Mouse (Mus musculus): ENCODE measurements around the gene BC004004. TPM values are rescaled to one million over a fixed set of nuclear protein-coding genes. Genes with fewer than 3 reads are reported as not detected.
"Not testable (repeated sequence)": the region's sequence is repeated elsewhere in the genome, so short reads cannot be mapped to it uniquely, and the experiment has no call there.

The BC004004 gene
- polyA plus RNA-seq (2016; fragmentation: Nextera tagmentation; extraction: Ambion mirVana) = 79.2 and 94.0 TPM in 2 replicates

DNA sequence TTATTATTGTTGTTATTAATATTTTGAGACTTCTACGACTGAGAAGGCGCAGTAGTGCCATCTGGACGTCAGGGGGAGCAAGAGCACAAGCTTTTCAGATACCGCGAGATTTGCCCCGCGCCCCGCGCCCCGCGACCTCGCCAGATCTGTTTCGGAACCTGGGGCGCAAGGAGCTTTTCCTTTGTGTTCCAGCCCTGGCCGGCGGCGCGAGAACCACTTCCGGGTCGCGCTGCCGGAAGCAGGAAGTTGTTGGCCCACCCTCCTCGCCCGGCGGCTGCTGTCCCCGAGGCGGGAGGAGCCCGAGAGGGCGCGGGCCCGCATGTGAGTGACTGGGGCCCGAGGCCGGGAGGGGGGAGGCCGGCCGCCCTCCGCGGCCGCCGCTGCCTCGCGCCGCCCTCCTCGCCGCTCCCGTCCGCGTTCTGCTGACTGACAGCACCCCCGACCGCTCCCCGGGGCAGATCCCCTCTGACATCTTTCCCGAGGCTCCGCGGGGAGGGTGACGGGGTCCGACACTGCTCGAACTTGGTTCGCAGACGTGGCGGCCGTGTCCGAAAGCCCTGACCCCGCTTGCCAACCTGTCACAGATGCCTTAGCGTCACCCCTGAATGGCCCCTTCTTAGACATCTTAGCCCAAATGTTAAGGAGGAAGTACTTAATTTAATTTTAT, at the start of gene BC004004:
Gene BC004004 (plus strand): TSS at position 107 of the 667 bp plus-strand sequence.
- Histone ChIP-seq H3K27me3 (ENCODE audit: insufficient read depth, poor library complexity, severe bottlenecking) (no peaks in the 10 kb centered on the region), H3K4me1 (peaks cover 19% of the 10 kb centered on the region), H3K36me3 (no peaks in the 10 kb centered on the region), H3K4me3 (peak within 1 kb of the TSS; percentile 85), H3K9me3 (no peaks in the 10 kb centered on the region), H3K27ac (peak within 1 kb of the TSS; percentile 96)
- WGBS = under 1% methylated on average over 63 of the region's 63 CpGs
- peak; percentile 98 for DNase-seq (ENCODE audit: low spot score)

DNA sequence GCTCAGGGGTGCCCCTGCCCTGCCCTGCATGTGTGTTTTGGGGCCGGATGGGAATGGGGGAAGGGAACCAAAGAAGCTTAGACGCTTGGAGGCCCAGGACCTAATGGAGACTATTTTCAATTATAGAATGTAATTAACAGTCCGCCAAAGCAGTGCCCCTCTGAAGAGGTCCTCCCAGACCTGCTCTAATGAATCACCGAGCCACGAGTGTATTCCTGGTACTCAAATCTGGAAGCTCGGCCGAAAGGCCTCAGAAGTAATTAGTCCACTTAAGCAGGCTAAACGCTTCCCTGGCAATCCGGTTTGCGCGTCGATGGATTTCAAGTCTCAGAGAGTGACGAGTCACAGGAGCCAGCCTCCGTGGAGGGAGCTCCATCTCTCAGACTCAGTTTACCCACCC, 48.0 kb upstream of the BC004004 start:
- WGBS = 68% methylated on average over 14 of the region's 14 CpGs

DNA sequence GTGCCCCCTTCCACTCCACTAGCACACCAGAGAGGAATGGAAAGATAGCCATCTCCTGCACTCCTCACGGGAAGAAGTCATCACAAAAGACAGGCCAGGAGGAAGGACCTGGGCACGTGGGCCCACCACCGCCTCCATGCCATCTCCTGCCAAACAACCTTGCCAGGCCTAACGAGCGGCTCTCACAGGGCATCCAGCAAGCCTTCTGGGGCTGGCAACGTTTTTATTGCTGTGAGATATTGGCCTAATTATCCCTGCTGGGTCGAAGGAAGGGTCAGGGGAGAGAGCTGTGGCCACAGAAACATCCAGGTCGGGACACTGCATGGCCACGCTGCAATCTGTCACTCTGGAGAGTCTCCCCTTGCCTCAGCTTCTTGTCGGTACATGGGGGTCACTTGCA, 37.5 kb upstream of the BC004004 start:
- Histone ChIP-seq H3K9me3 (no peaks in the 10 kb centered on the region), H3K27ac (no peak overlapping the region), H3K36me3 (no peaks in the 10 kb centered on the region), H3K27me3 (ENCODE audit: insufficient read depth, poor library complexity, severe bottlenecking) (peaks cover 27% of the 10 kb centered on the region), H3K4me1 (peaks cover 10% of the 10 kb centered on the region), H3K4me3 (no peak overlapping the region)
- DNase-seq (ENCODE audit: low spot score) = no peak
- WGBS = 78% methylated on average over 10 of the region's 10 CpGs

More for the DNA sequence above, 48.0 kb upstream of the BC004004 start:
- Histone ChIP-seq H3K36me3 (0 out of 2 replicates have a peak, but pooled peaks cover 3% of the 10 kb centered on the region), H3K27ac (no peak overlapping the region; the same call in 1 of the 2 replicates), H3K4me3 (no peak overlapping the region), H3K4me1 (peaks cover 15% of the 10 kb centered on the region; the same call in 1 of the 2 replicates), H3K9me3 (no peaks in the 10 kb centered on the region), H3K27me3 (ENCODE audit: insufficient read depth, poor library complexity, severe bottlenecking) (peaks cover under 1% of the 10 kb centered on the region; the same call in 1 of the 2 replicates)
- DNase-seq (ENCODE audit: low spot score) = no peak

DNA sequence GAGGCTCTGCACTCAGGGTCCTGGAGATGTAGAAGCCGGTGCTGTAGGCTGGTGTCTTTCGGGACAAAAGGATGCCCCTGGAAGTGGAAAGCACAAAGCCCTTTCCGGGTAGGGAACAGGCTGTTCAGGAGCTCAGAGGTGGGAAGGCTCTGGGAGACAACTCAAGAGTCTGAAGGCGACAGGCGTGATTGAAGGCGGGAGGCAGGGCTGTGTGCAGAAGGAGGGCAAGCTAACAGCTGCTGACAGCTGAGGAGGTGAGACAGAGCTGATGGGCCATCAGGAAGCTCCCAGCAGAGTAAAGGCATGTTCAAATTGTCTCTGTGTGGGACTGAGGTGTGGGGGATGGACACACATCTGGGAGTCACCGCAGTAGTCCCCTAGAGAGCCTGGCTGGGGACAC, 32.5 kb upstream of the BC004004 start:
- DNase-seq (ENCODE audit: low spot score) = no peak
- 30% methylated on average over 7 of the region's 7 CpGs for whole genome bisulfite sequencing
- peaks cover 39% of the 10 kb centered on the region for H3K4me1 ChIP-seq
- no peaks in the 10 kb centered on the region for H3K36me3 ChIP-seq
- H3K27ac ChIP-seq = no peak overlapping the region
- peak overlapping the region; percentile 84; the same call in 1 of the 2 replicates for H3K4me3 ChIP-seq
- H3K9me3 ChIP-seq = no peaks in the 10 kb centered on the region
- H3K27me3 ChIP-seq (ENCODE audit: insufficient read depth, poor library complexity, severe bottlenecking) = peaks cover 73% of the 10 kb centered on the region

DNA sequence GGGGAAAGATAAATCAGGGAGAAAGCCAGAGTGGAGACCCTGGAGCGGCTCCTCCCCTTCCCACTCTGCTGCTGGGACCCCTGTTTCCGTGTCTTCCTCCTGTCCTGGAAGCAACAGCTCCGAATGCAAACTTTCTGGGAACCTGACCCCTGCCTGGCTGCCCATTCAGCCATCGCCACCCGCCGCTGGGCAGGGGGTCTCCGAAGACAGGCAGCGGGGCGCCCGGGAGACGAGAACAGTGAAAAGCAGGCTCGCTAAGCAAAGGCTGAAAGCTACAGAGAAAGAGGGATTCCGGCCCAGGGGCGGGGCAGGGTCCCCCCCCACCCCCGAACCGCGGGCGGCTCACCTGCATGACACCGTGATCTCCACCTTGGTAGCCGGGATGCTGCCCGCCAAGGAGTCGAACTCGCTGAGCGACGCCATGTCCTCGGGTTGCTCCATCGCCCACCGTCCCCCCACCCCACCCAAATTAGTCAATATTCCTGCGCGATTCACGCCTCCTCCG, 31.3 kb upstream of the BC004004 start:
- Histone ChIP-seq H3K4me3 (peak overlapping the region; percentile 84), H3K27me3 (ENCODE audit: insufficient read depth, poor library complexity, severe bottlenecking) (peaks cover 73% of the 10 kb centered on the region), H3K27ac (peak overlapping the region; percentile 86), H3K4me1 (peaks cover 46% of the 10 kb centered on the region), H3K36me3 (no peaks in the 10 kb centered on the region), H3K9me3 (no peaks in the 10 kb centered on the region)
- under 1% methylated on average over 32 of the region's 32 CpGs for WGBS
- no peak for DNase-seq (ENCODE audit: low spot score)

DNA sequence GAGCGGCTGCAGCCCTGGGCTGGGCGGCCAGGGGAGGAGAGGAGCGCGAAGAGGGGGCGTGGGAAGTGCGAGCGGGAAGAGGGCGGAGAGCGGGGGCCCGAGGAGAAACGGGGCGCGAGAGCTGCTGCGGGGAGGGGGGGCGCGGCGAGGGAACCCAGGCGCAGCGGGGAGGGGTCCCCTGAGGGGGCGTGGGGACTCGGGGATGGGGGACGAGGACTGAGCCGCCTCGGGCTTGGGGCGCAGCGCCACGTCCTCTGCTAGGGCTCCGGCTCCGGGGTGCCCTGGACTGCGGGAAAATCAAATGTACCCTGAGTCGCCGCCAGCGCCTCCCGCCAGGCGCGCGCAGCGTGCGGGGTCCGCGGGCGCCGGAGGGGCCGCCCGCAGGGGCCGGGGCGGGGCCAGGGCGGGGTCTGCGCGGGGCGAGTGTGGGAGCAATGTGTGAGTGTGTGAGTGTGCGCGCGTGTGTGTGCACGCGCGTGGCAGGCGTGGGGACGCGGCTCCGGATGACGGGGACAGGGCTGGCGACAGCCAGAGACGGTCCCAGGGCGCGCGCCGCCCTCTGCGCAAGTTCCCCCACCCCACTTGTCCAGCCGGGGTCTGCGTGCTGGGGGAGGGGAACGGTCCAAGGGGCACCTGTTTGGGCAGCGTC, 30.7 kb upstream of the BC004004 start, which contains the start of gene Cpne5:
Gene Cpne5 (minus strand): TSS at position 396 of the 649 bp plus-strand sequence.
- DNase-seq (ENCODE audit: low spot score) = no peak
- WGBS = under 1% methylated on average over 55 of the region's 73 CpGs
- Histone ChIP-seq H3K27me3 (ENCODE audit: insufficient read depth, poor library complexity, severe bottlenecking) (peaks cover 77% of the 10 kb centered on the region), H3K9me3 (no peaks in the 10 kb centered on the region), H3K27ac (peak within 1 kb of the TSS; percentile 86), H3K36me3 (no peaks in the 10 kb centered on the region), H3K4me3 (peak within 1 kb of the TSS; percentile 84), H3K4me1 (peaks cover 46% of the 10 kb centered on the region)

DNA sequence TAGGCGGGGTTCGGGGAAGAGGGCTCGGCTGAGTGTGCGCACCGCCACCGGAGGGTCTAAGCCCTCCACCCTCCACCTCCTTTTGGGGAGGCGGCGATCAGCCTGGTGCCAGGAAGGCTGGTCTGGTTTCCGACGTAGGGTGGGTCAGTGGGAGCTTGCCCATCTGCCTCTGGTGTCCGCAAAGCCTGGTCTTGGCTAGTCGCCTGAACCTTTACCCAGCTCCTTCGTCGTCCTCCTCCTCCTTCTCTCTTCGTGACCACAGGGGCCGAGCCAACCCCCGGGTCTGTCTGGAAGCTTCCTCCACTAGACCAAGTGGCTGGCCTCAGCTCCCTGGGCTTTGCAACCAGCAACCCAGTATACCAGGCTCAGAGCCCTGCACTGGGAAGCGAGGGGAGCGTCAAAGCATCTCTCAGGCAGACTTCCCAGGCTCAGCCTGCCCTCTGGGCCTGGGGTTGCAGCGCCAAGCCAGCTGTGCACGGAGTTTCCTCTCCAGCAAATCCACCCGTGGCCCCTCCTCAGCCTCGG, 30.1 kb upstream of the BC004004 start:
- H3K9me3 ChIP-seq = no peaks in the 10 kb centered on the region
- peak overlapping the region; percentile 86 for H3K27ac ChIP-seq
- peaks cover 46% of the 10 kb centered on the region for H3K4me1 ChIP-seq
- peaks cover 81% of the 10 kb centered on the region for H3K27me3 ChIP-seq (ENCODE audit: insufficient read depth, poor library complexity, severe bottlenecking)
- peak overlapping the region; percentile 84 for H3K4me3 ChIP-seq
- WGBS = 3% methylated on average over 23 of the region's 23 CpGs
- DNase-seq (ENCODE audit: low spot score) = no peak
- no peaks in the 10 kb centered on the region for H3K36me3 ChIP-seq

DNA sequence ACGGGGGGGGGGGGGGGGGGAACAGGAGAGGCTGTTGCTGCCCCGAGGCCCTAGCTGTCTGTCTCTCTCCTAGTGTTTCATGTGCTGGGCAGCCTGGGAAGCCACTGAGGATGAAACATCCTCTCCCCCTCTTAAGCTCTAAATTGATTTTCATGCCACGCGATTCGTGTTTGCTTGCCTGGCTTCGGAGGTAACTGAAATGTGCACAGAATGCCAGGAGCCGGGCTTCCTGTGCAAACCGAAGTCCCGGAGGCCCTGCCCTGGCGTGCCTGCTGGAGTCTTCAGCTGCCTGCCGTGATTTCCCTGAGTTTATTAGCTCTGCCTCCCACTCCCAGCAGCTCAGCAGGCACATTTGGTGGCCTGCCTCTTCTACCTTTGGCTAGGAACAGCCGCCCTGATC, 23.7 kb upstream of the BC004004 start:
- H3K36me3 ChIP-seq = peaks cover 6% of the 10 kb centered on the region
- H3K9me3 ChIP-seq = no peaks in the 10 kb centered on the region
- peak overlapping the region; percentile 49 for H3K27ac ChIP-seq
- no peak overlapping the region for H3K4me3 ChIP-seq
- peaks cover 25% of the 10 kb centered on the region for H3K27me3 ChIP-seq (ENCODE audit: insufficient read depth, poor library complexity, severe bottlenecking)
- 35% methylated on average over 12 of the region's 12 CpGs for WGBS
- DNase-seq (ENCODE audit: low spot score) = no peak
- H3K4me1 ChIP-seq = peaks cover 43% of the 10 kb centered on the region

DNA sequence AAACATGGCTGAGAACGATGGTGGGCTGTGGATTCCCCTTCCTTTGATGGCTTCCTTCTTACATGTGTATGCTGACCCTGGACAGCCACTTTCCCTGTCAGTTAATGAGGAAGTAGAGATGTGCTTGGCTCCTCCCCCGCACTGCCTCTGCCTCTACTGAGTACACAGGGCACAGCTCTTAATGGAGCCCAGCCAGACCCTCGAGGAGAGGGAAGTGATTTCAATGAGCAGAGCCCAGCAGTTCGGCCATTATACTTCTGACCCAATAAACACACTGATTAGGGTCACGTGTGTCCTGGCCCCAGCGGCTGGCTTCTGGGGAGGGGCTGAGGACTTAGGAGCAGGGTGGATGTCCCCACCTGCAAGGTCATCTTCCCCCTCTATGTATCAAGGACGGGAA, 22.9 kb upstream of the BC004004 start:
- Histone ChIP-seq H3K9me3 (no peaks in the 10 kb centered on the region), H3K27me3 (ENCODE audit: insufficient read depth, poor library complexity, severe bottlenecking) (peaks cover 17% of the 10 kb centered on the region), H3K4me1 (peaks cover 50% of the 10 kb centered on the region), H3K36me3 (peaks cover 14% of the 10 kb centered on the region), H3K4me3 (no peak overlapping the region), H3K27ac (no peak overlapping the region; the same call in 1 of the 2 replicates)
- 59% methylated on average over 7 of the region's 7 CpGs for WGBS
- DNase-seq (ENCODE audit: low spot score) = no peak

DNA sequence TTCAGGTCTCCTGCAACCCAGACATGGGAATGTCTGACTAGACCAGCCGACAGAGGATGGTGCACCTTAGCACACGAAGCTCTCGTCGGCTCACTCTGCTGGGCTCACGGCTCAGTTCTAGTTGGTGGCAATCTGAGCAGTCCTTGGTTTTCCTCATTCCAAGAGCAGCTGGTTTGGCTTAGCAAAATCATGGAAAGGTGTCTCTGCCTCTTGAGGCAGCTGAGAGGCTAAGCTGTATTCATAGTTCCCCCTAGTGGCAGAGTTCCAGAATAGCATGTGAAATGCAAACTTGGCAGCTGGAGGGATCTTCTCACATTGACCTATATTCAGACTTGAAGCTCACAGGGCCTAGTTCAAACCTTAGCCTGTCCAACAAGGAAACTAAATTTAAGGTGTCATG, 22.0 kb upstream of the BC004004 start:
- Histone ChIP-seq H3K9me3 (no peaks in the 10 kb centered on the region), H3K27me3 (ENCODE audit: insufficient read depth, poor library complexity, severe bottlenecking) (peaks cover 17% of the 10 kb centered on the region), H3K4me1 (peaks cover 54% of the 10 kb centered on the region), H3K36me3 (peaks cover 23% of the 10 kb centered on the region), H3K27ac (no peak overlapping the region), H3K4me3 (no peak overlapping the region)
- no peak for DNase-seq (ENCODE audit: low spot score)
- 29% methylated on average over 5 of the region's 5 CpGs for WGBS

DNA sequence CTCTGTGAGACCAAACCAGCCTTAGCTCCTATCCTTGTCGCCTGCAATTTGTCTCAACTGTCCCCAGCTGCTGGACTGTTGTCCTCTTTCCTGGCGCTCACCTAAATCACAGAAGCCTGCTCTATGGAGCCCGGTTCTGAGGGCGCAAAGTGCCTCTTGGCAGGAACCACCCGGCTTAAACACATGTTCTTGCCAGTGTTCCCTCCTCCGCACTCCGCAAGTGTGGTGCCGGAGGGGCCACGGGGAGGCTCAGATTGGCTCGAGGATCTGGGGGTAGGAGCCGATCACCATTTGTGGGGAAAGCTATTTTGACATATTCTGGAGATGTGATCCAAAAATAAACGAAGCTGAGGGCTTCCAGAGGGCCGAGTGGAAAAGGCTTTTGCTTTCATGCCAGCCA, 20.7 kb upstream of the BC004004 start:
- H3K27ac ChIP-seq = 0 out of 2 replicates have a peak overlapping the region, but pooled peaks have one; percentile 37
- peaks cover 35% of the 10 kb centered on the region for H3K36me3 ChIP-seq
- no peaks in the 10 kb centered on the region for H3K9me3 ChIP-seq
- peaks cover 13% of the 10 kb centered on the region for H3K27me3 ChIP-seq (ENCODE audit: insufficient read depth, poor library complexity, severe bottlenecking)
- no peak overlapping the region for H3K4me3 ChIP-seq
- H3K4me1 ChIP-seq = peaks cover 62% of the 10 kb centered on the region
- WGBS = 71% methylated on average over 13 of the region's 13 CpGs
- no peak for DNase-seq (ENCODE audit: low spot score)

DNA sequence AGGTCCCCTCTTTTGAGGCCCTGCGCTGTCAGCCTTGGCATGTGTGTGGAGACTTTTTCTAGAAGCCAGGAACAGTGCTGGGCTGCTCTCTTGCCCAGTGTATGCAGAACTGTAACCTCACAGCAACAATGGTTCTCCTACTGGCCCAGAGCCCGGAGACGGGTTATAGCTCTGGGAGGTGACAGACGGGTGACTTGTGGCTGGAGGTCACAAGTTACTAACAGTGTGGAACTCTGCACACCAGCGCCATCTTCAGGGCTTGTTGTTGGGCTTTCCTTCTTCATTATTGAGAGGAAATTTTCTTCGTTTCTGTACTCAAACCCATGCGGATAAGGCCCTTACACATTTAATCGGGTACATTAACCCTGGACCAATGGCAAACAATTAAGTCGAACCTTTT, 19.1 kb upstream of the BC004004 start:
- 56% methylated on average over 9 of the region's 9 CpGs for WGBS
- Histone ChIP-seq H3K27me3 (ENCODE audit: insufficient read depth, poor library complexity, severe bottlenecking) (0 out of 2 replicates have a peak, but pooled peaks cover 2% of the 10 kb centered on the region), H3K27ac (no peak overlapping the region; the same call in 1 of the 2 replicates), H3K36me3 (peaks cover 47% of the 10 kb centered on the region), H3K4me3 (no peak overlapping the region), H3K4me1 (peaks cover 74% of the 10 kb centered on the region), H3K9me3 (no peaks in the 10 kb centered on the region)
- DNase-seq (ENCODE audit: low spot score) = no peak

DNA sequence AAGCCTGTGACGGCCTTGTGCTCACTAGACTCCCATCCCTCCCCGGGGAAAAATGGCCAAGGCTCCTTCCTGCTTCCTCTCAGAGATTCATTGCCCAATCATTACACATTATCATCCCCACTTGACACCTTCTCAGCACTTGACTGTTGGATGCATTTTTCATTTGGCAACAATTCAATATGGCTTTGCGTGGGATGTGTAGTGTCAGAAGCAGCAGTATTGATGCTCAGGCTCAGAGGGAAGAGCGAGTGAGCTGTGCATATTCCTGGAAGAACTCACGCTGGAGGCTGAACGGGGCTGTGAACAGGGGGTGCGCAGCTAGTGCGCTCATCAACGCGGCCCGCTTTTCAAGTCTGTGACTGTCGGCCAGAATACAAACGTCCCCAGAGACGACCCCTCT, 17.6 kb upstream of the BC004004 start:
- 90% methylated on average over 14 of the region's 14 CpGs for WGBS
- peaks cover 61% of the 10 kb centered on the region for H3K36me3 ChIP-seq
- H3K4me3 ChIP-seq = not testable (repeated sequence)

More for the DNA sequence above, 17.6 kb upstream of the BC004004 start:
- not testable (repeated sequence) for H3K9me3 ChIP-seq; H3K27me3 ChIP-seq (ENCODE audit: insufficient read depth, poor library complexity, severe bottlenecking); DNase-seq (ENCODE audit: low spot score)
- Histone ChIP-seq H3K4me1 (peaks cover 73% of the 10 kb centered on the region), H3K27ac (peak overlapping the region; percentile 80)
